Mouse (Mus musculus) intestine, embryonic 14.5 days (tissue): ENCODE data around the gene H2al2a. TPM values are rescaled to one million over a fixed set of nuclear protein-coding genes. Genes with fewer than 3 reads are reported as not detected.
"Not testable (repeated sequence)": the region's sequence is repeated elsewhere in the genome, so short reads cannot be mapped to it uniquely, and the experiment has no call there.

Source experiments
- ATAC-seq: fragments of 200-750 bp; cut with Nextera tagmentation; replicated peaks from 2 replicates; pipeline ENCODE4 v1.8.0; 2017; ENCODE audit warnings: low read depth, moderate number of reproducible peaks, moderate TSS enrichment, moderate library complexity; ENCODE audit not compliant: low FRiP score, low TSS enrichment
- DNase-seq: peaks from one replicate; pipeline ENCODE4 v3.0.0-alpha.2; 2018; ENCODE audit warnings: low spot score
- H3K27ac ChIP-seq: fragments of 300-500 bp; sonication (generic); 2 replicates; pipeline ENCODE4 v1.5.1; 2014; ENCODE audit warnings: low read depth, mild to moderate bottlenecking, control low read depth
- H3K27me3 ChIP-seq: fragments of 300-500 bp; sonication (generic); replicated peaks from 2 replicates; pipeline ENCODE4 v1.6.1; 2014; ENCODE audit warnings: low read length, control low read depth; ENCODE audit not compliant: control insufficient read depth, insufficient read depth
- H3K36me3 ChIP-seq: fragments of 300-500 bp; sonication (generic); 2 replicates; pipeline ENCODE4 v1.6.1; 2014; ENCODE audit warnings: low read length, control low read depth; ENCODE audit not compliant: control insufficient read depth, insufficient read depth
- H3K4me1 ChIP-seq: fragments of 300-500 bp; sonication (generic); replicated peaks from 2 replicates; pipeline ENCODE4 v1.6.1; 2014; ENCODE audit warnings: low read length, control low read depth, mixed read lengths; ENCODE audit not compliant: control insufficient read depth, insufficient read depth
- H3K4me2 ChIP-seq: fragments of 300-500 bp; sonication (generic); 2 replicates; pipeline ENCODE4 v1.6.1; 2014; ENCODE audit warnings: low read length
- H3K4me3 ChIP-seq: fragments of 300-500 bp; sonication (generic); 2 replicates; pipeline ENCODE4 v1.5.1; 2014; ENCODE audit warnings: low read depth, low read length, control low read depth, mixed read lengths
- H3K9ac ChIP-seq: fragments of 300-500 bp; sonication (generic); 2 replicates; pipeline ENCODE4 v1.6.1; 2014; ENCODE audit warnings: mild to moderate bottlenecking, low read length
- H3K9me3 ChIP-seq: fragments of 300-500 bp; sonication (generic); 2 replicates; pipeline ENCODE4 v1.6.1; 2016; ENCODE audit warnings: low read length, control low read depth; ENCODE audit not compliant: control insufficient read depth
- WGBS: fragments of 180-500 bp; shearing (Covaris S2); extraction: QIAGEN DNeasy Blood & Tissue Kit; methylation state at CpG from one replicate; pipeline ENCODE4 v1.1.7; 2014; 5-methylcytosine and 5-hydroxymethylcytosine counted together
- polyA plus RNA-seq: library from polyadenylated mRNA; unstranded; fragments of >200 nt; fragmentation: Nextera tagmentation; extraction: Ambion mirVana; gene quantifications from 2 replicates; pipeline ENCODE4 v1.2.1, GENCODE M21; 2014

Gene H2al2a
- polyA plus RNA-seq, 1 experiment from 2014 or later: not detected

DNA sequence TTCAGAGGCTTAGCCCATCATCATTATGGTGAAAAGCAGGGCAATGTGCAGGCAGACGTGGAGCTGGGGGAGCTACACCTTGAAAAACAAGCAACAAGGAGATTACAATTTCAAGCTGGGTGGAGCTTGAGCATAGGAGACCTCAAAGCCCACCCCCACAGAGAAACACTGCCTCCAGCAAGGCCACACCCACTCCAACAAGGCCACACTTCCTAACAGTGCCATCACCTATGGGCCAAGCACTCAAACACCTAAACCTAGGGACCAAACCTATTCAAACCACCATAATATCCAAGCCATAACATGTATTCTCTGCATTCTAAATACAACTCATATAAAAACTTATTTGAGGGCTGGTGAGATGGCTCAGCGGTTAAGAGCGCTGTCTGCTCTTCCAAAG is 5.5 kb upstream of the H2al2a start:
- Histone ChIP-seq H3K4me2 (no peak overlapping the region), H3K4me3 (no peak overlapping the region), H3K4me1 (peaks cover 7% of the 10 kb centered on the region; the same call in 1 of the 2 replicates), H3K9me3 (no peaks in the 10 kb centered on the region), H3K36me3 (no peaks in the 10 kb centered on the region), H3K27me3 (no peaks in the 10 kb centered on the region), H3K27ac (no peak overlapping the region), H3K9ac (no peak overlapping the region)
- ATAC-seq (no peak), DNase-seq (no peak)
- 93% methylated on average over 3 of the region's 3 CpGs for WGBS

DNA sequence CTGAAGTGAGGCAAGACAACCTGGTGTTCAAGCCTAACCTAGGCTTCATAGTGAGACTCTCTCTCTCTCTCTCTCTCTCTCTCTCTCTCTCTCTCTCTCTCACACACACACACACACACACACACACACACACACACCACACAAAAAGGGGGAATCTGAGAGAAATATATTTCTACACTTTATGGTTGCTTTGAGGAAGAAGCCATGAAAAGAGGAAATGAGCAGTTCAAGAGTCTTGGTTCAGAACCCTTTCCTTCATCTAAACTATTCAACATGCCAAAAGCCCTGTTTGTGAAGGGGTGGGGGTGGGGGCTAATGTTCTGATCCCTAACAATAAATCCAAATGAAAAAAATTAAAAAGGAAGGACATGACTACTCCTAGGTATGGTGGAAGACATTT is 7.2 kb downstream of the H2al2a start:
- Histone ChIP-seq H3K27ac (no peak overlapping the region), H3K4me1 (no peaks in the 10 kb centered on the region), H3K4me2 (no peak overlapping the region), H3K9ac (no peak overlapping the region), H3K27me3 (no peaks in the 10 kb centered on the region), H3K4me3 (no peak overlapping the region), H3K36me3 (no peaks in the 10 kb centered on the region), H3K9me3 (no peaks in the 10 kb centered on the region)
- DNase-seq: no peak
- no peak for ATAC-seq

DNA sequence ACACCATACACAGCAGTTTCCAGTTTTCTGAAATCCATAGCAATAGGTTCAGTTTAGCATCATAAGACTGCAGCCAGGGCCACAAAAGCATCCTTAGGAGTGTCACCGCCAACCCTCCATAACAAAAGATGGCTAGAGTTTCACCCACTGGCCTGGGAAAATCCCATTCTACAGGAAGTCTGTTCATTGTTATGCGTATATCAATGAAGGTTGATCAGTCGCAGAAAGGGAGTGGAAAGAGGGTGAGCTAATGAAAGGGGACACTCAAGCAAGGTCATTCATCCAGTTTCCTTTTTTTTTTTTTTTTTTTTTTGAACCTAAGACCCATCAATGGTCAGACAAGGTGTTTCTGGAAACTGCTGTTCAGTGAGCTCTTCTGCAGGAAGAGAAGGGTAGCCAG is 7.6 kb downstream of the H2al2a start:
- no peak overlapping the region for H3K4me3 ChIP-seq
- H3K9ac ChIP-seq: no peak overlapping the region
- DNase-seq (no peak), ATAC-seq (no peak)
- no peaks in the 10 kb centered on the region for H3K27me3 ChIP-seq
- 78% methylated on average over 3 of the region's 3 CpGs for WGBS
- no peak overlapping the region for H3K4me2 ChIP-seq
- H3K27ac ChIP-seq: no peak overlapping the region
- H3K36me3 ChIP-seq: no peaks in the 10 kb centered on the region
- H3K4me1 ChIP-seq: no peaks in the 10 kb centered on the region
- no peaks in the 10 kb centered on the region for H3K9me3 ChIP-seq

DNA sequence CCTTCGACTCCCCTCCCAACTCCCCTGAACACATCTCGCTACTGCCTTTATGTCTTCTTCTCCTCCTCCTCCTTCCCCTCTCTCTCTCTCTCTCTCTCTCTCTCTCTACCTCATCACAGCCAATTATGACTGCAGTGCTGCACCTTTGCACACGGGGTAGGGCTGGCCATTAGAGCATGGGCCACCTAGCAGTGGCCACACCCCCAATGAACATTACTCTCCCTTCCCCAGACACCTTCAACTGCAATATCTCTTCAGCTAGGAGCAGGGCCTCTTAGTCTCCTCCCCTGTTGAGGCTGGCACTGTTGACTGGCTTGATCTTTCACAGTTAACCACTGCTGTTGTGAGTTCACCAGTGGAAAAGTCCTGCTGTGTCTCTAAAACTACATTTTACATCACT is 10.1 kb downstream of the H2al2a start:
- Histone ChIP-seq H3K27ac (no peak overlapping the region), H3K36me3 (no peaks in the 10 kb centered on the region), H3K4me1 (no peaks in the 10 kb centered on the region), H3K4me3 (no peak overlapping the region), H3K9me3 (no peaks in the 10 kb centered on the region), H3K4me2 (no peak overlapping the region), H3K9ac (no peak overlapping the region), H3K27me3 (no peaks in the 10 kb centered on the region)
- no peak for ATAC-seq
- WGBS: 83% methylated on average over 3 of the region's 3 CpGs
- DNase-seq: no peak

DNA sequence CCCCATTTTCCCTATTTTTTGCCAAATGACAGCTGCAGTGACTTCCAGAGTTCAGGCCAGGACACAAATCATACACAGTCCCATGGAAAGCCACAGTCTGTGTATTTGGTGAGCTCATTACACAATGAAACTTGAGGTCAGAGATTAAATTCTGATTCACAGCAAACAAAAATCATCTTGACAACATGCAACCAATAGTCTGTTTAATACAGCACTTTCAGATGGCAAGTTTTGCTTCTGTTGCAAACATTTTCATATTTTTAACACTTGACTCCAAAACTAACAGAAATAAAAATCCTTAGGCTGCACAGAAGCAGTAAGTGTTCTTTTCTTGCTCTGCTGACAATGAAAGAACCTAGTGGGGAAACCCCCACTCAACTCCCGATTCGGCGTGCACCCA is 12.0 kb downstream of the H2al2a start:
- ATAC-seq: no peak
- no peak overlapping the region for H3K9ac ChIP-seq
- WGBS: 95% methylated on average over 3 of the region's 3 CpGs

DNA sequence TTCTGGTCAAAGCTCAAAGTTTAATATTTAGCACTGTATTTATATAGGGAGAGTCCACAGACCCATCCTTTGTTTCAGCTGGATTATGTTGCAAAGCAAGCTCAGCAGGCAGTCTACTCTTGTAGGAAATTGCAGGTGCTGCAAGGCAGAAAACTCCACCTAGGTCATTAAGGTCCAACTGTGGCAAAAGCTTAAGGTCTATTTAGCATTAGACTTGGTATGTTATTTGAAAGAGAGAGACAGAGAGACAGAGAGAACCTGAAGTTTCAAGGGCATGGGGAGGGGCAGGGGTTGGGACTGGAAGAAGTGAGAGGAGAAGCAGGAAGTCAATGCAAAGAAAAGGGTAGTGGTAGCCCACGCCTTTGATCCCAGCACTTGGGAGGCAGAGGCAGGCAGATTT is 14.0 kb downstream of the H2al2a start:
- H3K36me3 ChIP-seq: no peaks in the 10 kb centered on the region
- no peak overlapping the region for H3K4me3 ChIP-seq
- no peaks in the 10 kb centered on the region for H3K4me1 ChIP-seq
- no peak for ATAC-seq
- no peak overlapping the region for H3K4me2 ChIP-seq
- no peak overlapping the region for H3K27ac ChIP-seq
- no peak overlapping the region for H3K9ac ChIP-seq
- no peaks in the 10 kb centered on the region for H3K27me3 ChIP-seq
- no peak for DNase-seq
- WGBS: 90% methylated on average over 1 of the region's 1 CpGs
- H3K9me3 ChIP-seq: no peaks in the 10 kb centered on the region

More for the DNA sequence above, 12.0 kb downstream of the H2al2a start:
- Histone ChIP-seq H3K27me3 (no peaks in the 10 kb centered on the region), H3K9me3 (no peaks in the 10 kb centered on the region), H3K4me3 (no peak overlapping the region), H3K4me2 (no peak overlapping the region), H3K36me3 (no peaks in the 10 kb centered on the region), H3K27ac (no peak overlapping the region), H3K4me1 (no peaks in the 10 kb centered on the region)
- no peak for DNase-seq

DNA sequence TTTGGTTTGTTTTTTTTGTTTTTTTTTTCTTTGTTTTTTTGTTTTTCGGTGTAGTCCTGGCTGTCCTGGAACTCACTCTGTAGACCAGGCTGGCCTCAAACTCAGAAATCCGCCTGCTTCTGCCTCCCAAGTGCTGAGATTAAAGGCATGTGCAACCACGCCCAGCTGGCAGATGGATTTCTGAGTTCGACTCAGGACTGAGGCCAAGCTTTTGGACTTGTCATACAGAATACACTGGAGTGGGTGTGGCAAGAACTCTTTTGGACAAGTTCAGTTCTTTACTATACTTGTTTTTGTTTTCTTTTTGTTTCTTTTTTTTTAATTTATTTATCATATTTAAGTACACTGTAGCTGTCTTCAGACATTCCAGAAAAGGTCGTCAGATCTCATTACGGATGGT is 18.1 kb downstream of the H2al2a start:
- H3K27me3 ChIP-seq: no peaks in the 10 kb centered on the region
- no peak overlapping the region for H3K4me2 ChIP-seq
- no peak overlapping the region for H3K4me3 ChIP-seq
- H3K9ac ChIP-seq: no peak overlapping the region
- H3K36me3 ChIP-seq: no peaks in the 10 kb centered on the region
- ATAC-seq (no peak), DNase-seq (no peak)
- H3K27ac ChIP-seq: no peak overlapping the region
- no peaks in the 10 kb centered on the region for H3K9me3 ChIP-seq
- H3K4me1 ChIP-seq: no peaks in the 10 kb centered on the region; the same call in 1 of the 2 replicates
- WGBS: 91% methylated on average over 6 of the region's 6 CpGs

DNA sequence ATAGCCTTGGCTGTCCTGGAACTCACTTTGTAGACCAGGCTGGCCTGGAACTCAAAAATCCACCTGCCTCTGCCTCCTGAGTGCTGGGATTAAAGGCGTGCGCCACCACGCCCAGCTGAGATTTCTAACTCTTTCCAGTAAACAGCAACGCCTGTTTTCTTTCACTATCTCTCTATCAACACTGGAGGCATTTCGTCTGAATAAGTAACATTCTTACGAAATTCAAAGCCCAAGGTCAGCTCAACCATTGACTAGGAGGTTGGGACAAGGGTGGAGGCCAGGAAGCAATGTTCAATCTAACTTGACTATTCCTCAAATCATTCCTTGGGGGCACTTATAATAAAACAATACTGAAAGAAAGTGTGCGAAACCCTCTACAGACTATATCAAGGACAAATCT is 18.5 kb downstream of the H2al2a start:
- not testable (repeated sequence) for H3K4me1 ChIP-seq, ATAC-seq, H3K36me3 ChIP-seq, DNase-seq, H3K27me3 ChIP-seq, H3K4me3 ChIP-seq, H3K4me2 ChIP-seq, H3K9me3 ChIP-seq, H3K9ac ChIP-seq, H3K27ac ChIP-seq
- WGBS: 90% methylated on average over 7 of the region's 7 CpGs

DNA sequence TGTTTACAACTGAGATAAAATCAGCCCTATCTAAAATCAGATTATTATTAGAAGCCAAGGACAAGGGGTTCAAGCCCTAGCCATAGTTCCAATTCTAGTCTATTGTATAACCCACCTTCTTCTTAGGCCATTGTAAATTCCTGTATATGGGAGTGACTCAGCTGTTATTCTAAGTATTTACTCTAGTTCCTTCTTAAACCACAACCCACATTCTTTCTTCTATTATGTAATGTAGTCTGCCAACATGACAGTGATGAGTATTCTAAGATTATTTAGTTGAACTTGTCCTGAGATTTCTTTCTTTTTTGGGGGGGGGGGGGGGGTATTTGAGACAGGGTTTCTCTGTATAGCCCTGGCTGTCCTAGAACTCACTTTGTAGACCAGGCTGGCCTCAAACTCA is 19.1 kb downstream of the H2al2a start:
- not testable (repeated sequence) for H3K27me3 ChIP-seq, H3K9me3 ChIP-seq, H3K4me1 ChIP-seq, H3K9ac ChIP-seq, ATAC-seq, H3K4me3 ChIP-seq, H3K27ac ChIP-seq, H3K4me2 ChIP-seq, DNase-seq, H3K36me3 ChIP-seq
